Mouse (Mus musculus) embryo, embryonic 11.5 days (tissue): ENCODE measurements at regions not wholly inside any gene's neighbourhood (a gene's known extent, or its start where the extent isn't known, plus 50 kb on each side); places are given as distances from the start of the nearest gene placed in this dataset.

Experiments
- DNase-seq: peaks from one replicate; pipeline ENCODE4 v3.0.0-alpha.2; 2012; ENCODE audit warnings: low read depth, low spot score

GRCm38 (mm10) chr12:13677266-13677665 is 408.3 kb downstream of the Nbas start:
- DNase-seq, result no peak

GRCm38 (mm10) chr12:13669453-13669852 is 400.5 kb downstream of the Nbas start:
- no peak for DNase-seq

GRCm38 (mm10) chr12:13668485-13669022 is 399.6 kb downstream of the Nbas start:
- no peak for DNase-seq

- peak; percentile 47 for DNase-seq
These were observed 370.4 kb downstream of the Nbas start for GRCm38 (mm10) chr12:13639336-13639735.
